Mouse (Mus musculus): ENCODE measurements at regions not wholly inside any gene's neighbourhood (a gene's known extent, or its start where the extent isn't known, plus 50 kb on each side); places are given as distances from the start of the nearest gene placed in this dataset.

DNA sequence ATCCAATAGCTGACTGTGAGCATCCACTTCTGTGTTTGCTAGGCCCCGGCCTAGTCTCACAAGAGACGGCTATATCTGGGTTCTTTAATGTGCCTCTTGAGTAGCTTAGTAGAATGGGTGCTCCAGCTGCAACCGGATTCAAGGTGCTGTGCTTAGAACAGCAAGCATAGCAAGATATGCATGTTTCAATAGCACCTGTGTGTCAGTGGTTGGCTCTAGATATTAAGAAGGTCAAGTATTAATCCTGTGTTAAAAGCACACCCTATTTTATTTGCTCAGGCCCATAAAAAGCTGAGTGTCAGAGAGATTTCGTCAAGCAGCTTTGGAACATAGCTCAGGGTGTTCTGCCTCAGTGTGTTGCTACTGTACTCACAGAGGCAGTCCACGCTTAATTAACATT lies 221.2 kb downstream of the Car2 start:
- TF ChIP-seq CTCF (IDR thresholded peaks at IDR 0.05; ENCODE audit: borderline replicate concordance, extremely low read depth, insufficient read depth, insufficient read length): no peak
- TF ChIP-seq POLR2A (IDR thresholded peaks at IDR 0.05; ENCODE audit: borderline replicate concordance, extremely low read depth, insufficient read depth, insufficient read length, poor library complexity, severe bottlenecking): no peak
